Mouse (Mus musculus): Measurements from ENCODE around the gene Tmem94.
A peak's percentile ranks its signal among the peaks of the same experiment; 100 is the strongest.
"Not testable (repeated sequence)": the region's sequence is repeated elsewhere in the genome, so short reads cannot be mapped to it uniquely, and the experiment has no call there.

Gene Tmem94

GRCm38 (mm10) chr11:115765103-115765606, at the start of gene Tmem94:
Gene Tmem94 (plus strand): TSS chr11:115765433.
- DNase-seq = peak; percentile 96 to 97

- DNase-seq = peak in 1 of 2 experiments; percentile 49
These were observed 48.6 kb upstream of the Tmem94 start for GRCm38 (mm10) chr11:115716410-115717338.

GRCm38 (mm10) chr11:115717660-115718390, 47.4 kb upstream of the Tmem94 start:
- peak in 1 of 2 experiments; percentile 24 for DNase-seq

GRCm38 (mm10) chr11:115722638-115723037, 42.6 kb upstream of the Tmem94 start:
- peak; percentile 89 to 91 for DNase-seq

GRCm38 (mm10) chr11:115723231-115723630, 42.0 kb upstream of the Tmem94 start:
- DNase-seq = peak in 1 of 2 experiments; percentile 34

GRCm38 (mm10) chr11:115734041-115734686, 31.1 kb upstream of the Tmem94 start:
- DNase-seq = peak; percentile 65 to 73

- no peak for DNase-seq
These were observed 27.5 kb upstream of the Tmem94 start for GRCm38 (mm10) chr11:115737608-115738208.

GRCm38 (mm10) chr11:115738275-115738885, 26.9 kb upstream of the Tmem94 start:
- DNase-seq = no peak

- DNase-seq = peak; percentile 38 to 71
These were observed 24.2 kb upstream of the Tmem94 start for GRCm38 (mm10) chr11:115741070-115741469.

GRCm38 (mm10) chr11:115742926-115743325, 22.3 kb upstream of the Tmem94 start:
- DNase-seq = no peak

GRCm38 (mm10) chr11:115744385-115744784, 20.8 kb upstream of the Tmem94 start:
- no peak for DNase-seq

- DNase-seq = no peak
These were observed 19.1 kb upstream of the Tmem94 start for GRCm38 (mm10) chr11:115746109-115746508.

GRCm38 (mm10) chr11:115746762-115747161, 18.5 kb upstream of the Tmem94 start:
- no peak for DNase-seq

- DNase-seq = no peak
These were observed 17.9 kb upstream of the Tmem94 start for GRCm38 (mm10) chr11:115747351-115747750.

GRCm38 (mm10) chr11:115749834-115750233, 15.4 kb upstream of the Tmem94 start:
- DNase-seq = no peak

- no peak for DNase-seq
These were observed 13.5 kb upstream of the Tmem94 start for GRCm38 (mm10) chr11:115751725-115752124.

- DNase-seq = peak in 1 of 2 experiments; percentile 68
These were observed 12.6 kb upstream of the Tmem94 start for GRCm38 (mm10) chr11:115752653-115753052.

- DNase-seq = no peak
These were observed 11.7 kb upstream of the Tmem94 start for GRCm38 (mm10) chr11:115753485-115753884.

GRCm38 (mm10) chr11:115762176-115762575, 3.1 kb upstream of the Tmem94 start:
- not testable (repeated sequence) for DNase-seq

- no peak for DNase-seq
These were observed 535 bp upstream of the Tmem94 start for GRCm38 (mm10) chr11:115764698-115765097.

GRCm38 (mm10) chr11:115765607-115766141, 441 bp downstream of the Tmem94 start:
- peak in 1 of 2 experiments; percentile 64 for DNase-seq

Measured in kidney, adult 8-10 months (tissue).